Mouse (Mus musculus): ENCODE measurements around the gene Lsmem1. TPM values are rescaled to one million over a fixed set of nuclear protein-coding genes. Genes with fewer than 3 reads are reported as not detected.

Gene Lsmem1
- polyA plus RNA-seq (2012; ENCODE audit: insufficient read depth, insufficient read length, missing spikeins), result 1.0 TPM in 1 of 2 replicates, not detected in the other

DNA sequence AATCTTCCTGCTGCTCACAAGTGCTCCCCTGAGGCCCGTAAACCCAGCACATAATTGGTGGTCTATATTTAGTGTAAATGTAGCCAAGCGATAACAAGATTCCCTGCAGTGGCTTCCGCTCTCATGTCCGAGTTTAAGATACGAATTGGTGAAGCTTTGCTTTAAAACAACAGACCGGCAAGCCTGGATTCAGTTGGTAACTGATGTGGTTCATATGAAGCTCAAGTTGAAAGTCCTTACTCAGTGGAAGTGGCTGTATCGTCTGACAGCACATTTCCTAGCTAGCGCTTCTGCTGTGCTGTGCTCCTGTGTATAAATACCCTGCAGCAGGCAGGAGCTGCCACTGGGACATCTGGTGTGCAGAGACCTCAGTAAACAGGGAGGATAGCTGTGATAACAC, at the start of gene Lsmem1:
Gene Lsmem1, minus strand, starts transcription at position 189 of the 400 bp plus-strand sequence.
- Histone ChIP-seq H3K4me3 (ENCODE audit: insufficient read depth, low read depth, low read length) (0 out of 2 replicates have a peak within 1 kb of the TSS, but pooled peaks have one; percentile 3), H3K27ac (replicated peaks; ENCODE audit: low read depth, low read length) (0 out of 2 replicates have a peak within 1 kb of the TSS, but pooled peaks have one; percentile 8), H3K4me1 (ENCODE audit: control insufficient read depth, insufficient read depth, insufficient read length, low read length) (no peaks in the 10 kb centered on the region)

DNA sequence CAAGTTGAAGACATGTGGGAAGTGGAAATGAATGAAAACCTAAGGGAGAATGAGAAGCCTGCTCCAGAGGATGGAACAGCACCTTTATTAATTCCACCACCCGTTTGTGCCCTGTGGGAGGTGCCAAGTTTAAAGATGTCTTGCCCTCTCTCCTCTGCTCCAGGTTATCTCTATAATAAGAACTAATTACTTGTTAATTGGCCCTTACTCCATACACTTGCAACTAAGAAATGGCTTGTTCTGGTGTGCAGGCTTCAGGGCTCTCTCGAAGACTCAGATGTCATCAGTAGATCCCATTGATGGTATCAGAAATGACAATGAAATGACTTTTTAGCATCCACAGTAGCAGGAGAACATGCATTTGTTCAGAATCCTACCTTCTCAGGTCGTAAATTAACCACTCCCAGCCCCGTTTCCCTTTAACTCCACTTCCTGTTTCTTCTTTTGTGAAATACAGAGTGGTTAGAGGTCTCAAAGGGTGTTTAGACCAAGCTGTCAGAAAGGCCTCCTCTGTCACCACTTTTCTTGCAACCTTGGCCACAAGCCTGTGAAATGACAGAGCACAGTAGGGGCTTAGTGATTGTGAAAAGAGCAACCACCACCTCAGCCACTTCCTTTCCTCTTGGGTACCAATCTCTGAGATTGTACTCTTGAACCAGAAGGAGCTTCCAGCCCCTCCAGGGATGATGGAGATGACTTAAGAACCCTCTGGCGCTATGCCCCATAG, 49.3 kb upstream of the Lsmem1 start, which contains the start of gene Ifrd1:
Gene Ifrd1, minus strand, starts transcription at position 51 of the 727 bp plus-strand sequence.
- Histone ChIP-seq H3K27ac (replicated peaks; ENCODE audit: low read depth, low read length) (no peak within 1 kb of the TSS; the same call in 1 of the 2 replicates), H3K4me3 (ENCODE audit: insufficient read depth, low read depth, low read length) (no peak within 1 kb of the TSS)

DNA sequence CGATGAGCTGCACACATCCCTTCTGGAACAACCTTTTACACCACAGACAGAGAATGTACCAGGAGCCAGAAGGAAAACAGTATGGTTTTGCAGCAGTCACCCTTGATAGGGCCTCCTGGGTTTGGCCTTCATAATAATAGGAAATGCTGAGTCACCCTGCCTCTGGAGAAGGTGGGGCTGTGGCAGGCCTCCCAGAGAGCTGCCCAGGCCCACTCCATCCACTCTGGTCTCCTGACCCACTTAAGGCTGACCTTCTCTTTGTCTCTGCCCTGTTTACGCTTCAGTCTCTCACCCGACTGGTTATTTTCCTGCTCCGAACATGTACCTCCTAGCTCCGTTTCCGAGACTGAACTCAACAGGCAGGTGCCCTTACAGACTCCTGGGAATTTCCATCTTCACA, 48.7 kb upstream of the Lsmem1 start:
- Histone ChIP-seq H3K27ac (replicated peaks; ENCODE audit: low read depth, low read length) (no peak overlapping the region; the same call in 1 of the 2 replicates), H3K4me3 (ENCODE audit: insufficient read depth, low read depth, low read length) (no peak overlapping the region), H3K4me1 (ENCODE audit: control insufficient read depth, insufficient read depth, insufficient read length, low read length) (peaks cover 5% of the 10 kb centered on the region)

More for the DNA sequence above, 49.3 kb upstream of the Lsmem1 start, which contains the start of gene Ifrd1:
- H3K4me1 ChIP-seq (ENCODE audit: control insufficient read depth, insufficient read depth, insufficient read length, low read length), result peaks cover 5% of the 10 kb centered on the region

DNA sequence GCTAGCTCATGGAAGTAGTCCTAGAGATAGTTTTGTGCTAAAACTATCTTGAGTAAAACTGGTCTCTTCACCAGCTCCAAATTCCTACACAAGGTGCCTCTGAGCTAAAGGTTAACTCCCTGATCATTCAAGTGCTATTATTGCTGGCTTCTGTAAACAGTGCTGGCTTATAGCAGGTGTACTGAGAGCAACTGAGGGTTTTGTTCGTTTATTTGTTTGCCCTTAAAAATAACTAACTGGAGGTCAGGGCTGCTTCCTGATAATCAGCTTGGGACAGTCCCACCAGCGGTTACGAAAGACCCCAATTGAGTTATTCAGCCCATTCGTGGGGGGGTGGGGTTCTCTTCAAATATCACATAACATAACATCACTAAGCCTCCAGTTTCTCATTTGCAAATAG, 48.1 kb upstream of the Lsmem1 start:
- Histone ChIP-seq H3K27ac (replicated peaks; ENCODE audit: low read depth, low read length) (no peak overlapping the region), H3K4me1 (ENCODE audit: control insufficient read depth, insufficient read depth, insufficient read length, low read length) (peaks cover 5% of the 10 kb centered on the region), H3K4me3 (ENCODE audit: insufficient read depth, low read depth, low read length) (no peak overlapping the region)

DNA sequence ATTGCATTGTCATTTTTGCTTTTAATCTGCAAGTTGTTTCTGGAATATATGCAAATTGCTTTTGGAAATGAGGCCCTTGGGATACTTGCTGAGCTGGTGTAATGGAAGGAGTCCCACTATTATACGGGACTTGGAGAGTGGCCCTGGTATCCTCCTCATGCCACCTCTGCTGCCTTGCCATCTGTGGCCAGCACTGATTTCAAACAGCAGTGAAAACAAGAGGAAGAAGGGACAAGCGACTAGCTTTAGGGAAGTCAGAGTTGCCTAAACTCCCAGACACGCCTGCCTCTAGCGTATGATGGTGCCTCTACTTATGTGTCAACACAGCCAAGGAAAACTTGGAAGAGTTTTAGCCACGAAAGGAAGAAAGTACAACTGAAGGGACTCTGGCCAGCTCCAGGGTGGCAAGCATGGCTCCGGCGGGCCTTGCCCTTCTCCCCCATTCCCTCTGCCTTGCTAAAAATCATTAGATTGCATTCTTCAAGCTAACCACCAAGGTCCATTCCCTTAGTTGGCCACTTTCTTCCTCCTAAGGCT, 46.2 kb upstream of the Lsmem1 start:
- no peak overlapping the region for H3K4me3 ChIP-seq (ENCODE audit: insufficient read depth, low read depth, low read length)
- H3K27ac ChIP-seq (replicated peaks; ENCODE audit: low read depth, low read length), result peak overlapping the region; percentile 14; the same call in 1 of the 2 replicates
- peaks cover 5% of the 10 kb centered on the region for H3K4me1 ChIP-seq (ENCODE audit: control insufficient read depth, insufficient read depth, insufficient read length, low read length)

DNA sequence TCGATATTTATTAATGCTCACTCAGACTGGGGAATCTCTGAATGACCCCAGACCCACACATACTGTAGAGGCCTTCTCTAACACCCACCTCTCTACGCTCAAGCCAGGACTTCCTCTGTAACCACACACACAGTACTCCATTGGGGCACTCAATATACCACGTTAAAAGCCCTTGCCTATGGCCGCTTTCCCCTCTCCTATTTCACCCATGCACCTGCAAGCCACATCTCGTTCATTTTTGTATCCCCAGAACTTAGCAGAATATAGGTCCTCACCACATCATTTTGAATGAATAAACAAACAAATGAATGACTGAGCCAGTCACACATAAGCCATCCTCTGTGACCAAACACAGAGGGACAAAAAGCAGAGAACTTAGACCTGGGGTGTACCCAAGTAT, 45.6 kb upstream of the Lsmem1 start:
- peaks cover 5% of the 10 kb centered on the region for H3K4me1 ChIP-seq (ENCODE audit: control insufficient read depth, insufficient read depth, insufficient read length, low read length)
- no peak overlapping the region for H3K4me3 ChIP-seq (ENCODE audit: insufficient read depth, low read depth, low read length)
- H3K27ac ChIP-seq (replicated peaks; ENCODE audit: low read depth, low read length), result no peak overlapping the region

DNA sequence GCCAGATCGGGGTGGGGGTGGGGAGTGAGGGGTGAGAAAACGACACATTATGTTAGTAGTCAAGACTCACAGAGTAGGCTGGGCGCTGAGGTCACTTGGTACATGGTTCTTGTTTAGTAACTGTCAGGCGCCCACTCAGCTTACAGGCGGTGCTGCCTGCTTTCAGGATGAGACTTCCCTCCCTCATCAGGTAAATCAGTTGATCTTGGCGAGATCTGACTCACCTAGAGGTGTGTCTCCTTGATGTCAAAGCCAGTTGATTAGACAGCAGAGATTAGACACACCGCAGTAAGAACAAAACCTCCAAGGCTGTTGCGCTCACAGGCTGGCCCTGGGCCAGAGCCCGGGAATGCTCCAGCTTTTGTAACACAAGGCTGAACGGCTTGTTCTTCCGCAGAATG, 44.5 kb upstream of the Lsmem1 start:
- no peak overlapping the region for H3K4me3 ChIP-seq (ENCODE audit: insufficient read depth, low read depth, low read length)

DNA sequence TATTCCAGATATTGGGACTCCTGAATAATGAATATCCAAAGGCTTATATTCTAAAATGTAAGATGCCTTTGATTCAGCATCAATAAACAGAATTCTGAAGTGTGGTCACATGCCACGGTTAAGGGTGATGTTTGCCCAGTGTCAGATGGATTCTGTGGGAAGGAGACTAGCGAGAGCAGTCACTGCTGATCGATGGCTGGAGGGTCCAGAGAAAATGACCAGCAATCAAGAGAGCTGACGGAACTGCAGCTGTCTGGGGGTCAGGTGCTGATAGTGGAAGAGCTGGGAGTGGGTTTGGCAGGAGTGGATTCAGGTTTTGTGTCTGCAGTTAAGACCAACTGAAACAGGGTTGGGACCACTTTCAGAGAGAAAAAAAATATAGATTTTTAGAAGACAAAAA, 44.0 kb upstream of the Lsmem1 start:
- H3K27ac ChIP-seq (replicated peaks; ENCODE audit: low read depth, low read length), result no peak overlapping the region
- no peak overlapping the region for H3K4me3 ChIP-seq (ENCODE audit: insufficient read depth, low read depth, low read length)
- H3K4me1 ChIP-seq (ENCODE audit: control insufficient read depth, insufficient read depth, insufficient read length, low read length), result peaks cover 5% of the 10 kb centered on the region

More for the DNA sequence above, 44.5 kb upstream of the Lsmem1 start:
- Histone ChIP-seq H3K27ac (replicated peaks; ENCODE audit: low read depth, low read length) (no peak overlapping the region), H3K4me1 (ENCODE audit: control insufficient read depth, insufficient read depth, insufficient read length, low read length) (peaks cover 5% of the 10 kb centered on the region)

DNA sequence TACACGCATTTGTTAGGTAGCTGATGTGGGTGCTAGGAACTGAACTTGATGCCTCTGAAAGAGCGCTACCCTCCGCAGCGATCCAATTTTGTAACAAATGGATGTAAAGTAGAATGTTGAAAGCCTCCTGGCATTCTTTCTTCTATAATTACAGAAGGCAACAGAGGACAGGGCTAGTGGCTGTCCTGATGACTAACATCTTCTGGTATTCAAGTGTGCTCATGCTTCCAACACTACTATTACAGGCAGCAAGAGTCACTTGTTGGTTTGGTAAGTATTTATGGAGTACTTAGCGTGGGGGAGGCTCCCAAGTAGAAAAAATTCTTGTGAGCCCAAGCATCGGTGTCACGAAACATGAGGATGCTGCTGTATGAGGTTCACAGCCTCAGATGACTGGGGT, 39.9 kb upstream of the Lsmem1 start:
- H3K27ac ChIP-seq (replicated peaks; ENCODE audit: low read depth, low read length), result no peak overlapping the region
- H3K4me1 ChIP-seq (ENCODE audit: control insufficient read depth, insufficient read depth, insufficient read length, low read length), result no peaks in the 10 kb centered on the region
- no peak overlapping the region for H3K4me3 ChIP-seq (ENCODE audit: insufficient read depth, low read depth, low read length)

DNA sequence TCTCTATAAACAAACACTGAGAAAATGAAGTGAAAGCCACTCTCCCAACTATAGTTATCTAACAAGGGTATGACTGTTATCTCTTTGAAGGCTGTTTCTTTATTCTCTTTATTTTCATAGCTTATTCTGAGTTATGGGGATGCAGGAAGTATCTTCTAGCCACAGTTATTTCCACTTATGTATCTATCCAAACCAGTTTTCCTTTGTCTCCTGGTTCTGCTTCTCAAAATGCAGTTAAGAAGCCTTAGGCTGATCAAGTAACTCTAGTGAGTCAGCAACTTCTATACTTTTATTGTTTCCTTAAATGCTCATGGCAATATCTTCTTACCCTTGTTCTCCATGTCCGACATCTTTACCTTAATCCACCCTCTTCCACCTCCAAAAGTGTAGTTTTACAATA, 32.9 kb upstream of the Lsmem1 start:
- Histone ChIP-seq H3K4me3 (ENCODE audit: insufficient read depth, low read depth, low read length) (no peak overlapping the region), H3K27ac (replicated peaks; ENCODE audit: low read depth, low read length) (no peak overlapping the region)

DNA sequence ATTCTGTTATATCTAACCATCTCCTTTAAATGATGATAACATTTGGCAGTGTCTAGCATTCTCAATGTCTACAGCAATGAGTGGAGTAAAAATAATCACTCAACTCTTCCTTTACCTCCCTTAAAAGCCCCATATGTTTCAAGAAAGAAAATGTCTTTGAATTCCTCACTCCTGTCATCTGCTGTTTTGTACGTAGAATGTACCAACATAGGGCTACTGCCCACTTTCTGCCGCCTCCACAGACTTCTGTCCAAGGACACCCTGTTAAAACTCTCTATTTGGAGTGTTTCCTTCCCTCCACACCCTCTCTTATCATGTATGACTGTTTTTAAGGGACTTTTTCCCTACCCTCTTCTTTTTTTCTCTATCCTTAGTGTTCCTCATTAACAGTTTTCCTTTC, 32.3 kb upstream of the Lsmem1 start:
- no peak overlapping the region for H3K27ac ChIP-seq (replicated peaks; ENCODE audit: low read depth, low read length)
- H3K4me1 ChIP-seq (ENCODE audit: control insufficient read depth, insufficient read depth, insufficient read length, low read length), result no peaks in the 10 kb centered on the region
- no peak overlapping the region for H3K4me3 ChIP-seq (ENCODE audit: insufficient read depth, low read depth, low read length)

More for the DNA sequence above, 32.9 kb upstream of the Lsmem1 start:
- H3K4me1 ChIP-seq (ENCODE audit: control insufficient read depth, insufficient read depth, insufficient read length, low read length), result no peaks in the 10 kb centered on the region

DNA sequence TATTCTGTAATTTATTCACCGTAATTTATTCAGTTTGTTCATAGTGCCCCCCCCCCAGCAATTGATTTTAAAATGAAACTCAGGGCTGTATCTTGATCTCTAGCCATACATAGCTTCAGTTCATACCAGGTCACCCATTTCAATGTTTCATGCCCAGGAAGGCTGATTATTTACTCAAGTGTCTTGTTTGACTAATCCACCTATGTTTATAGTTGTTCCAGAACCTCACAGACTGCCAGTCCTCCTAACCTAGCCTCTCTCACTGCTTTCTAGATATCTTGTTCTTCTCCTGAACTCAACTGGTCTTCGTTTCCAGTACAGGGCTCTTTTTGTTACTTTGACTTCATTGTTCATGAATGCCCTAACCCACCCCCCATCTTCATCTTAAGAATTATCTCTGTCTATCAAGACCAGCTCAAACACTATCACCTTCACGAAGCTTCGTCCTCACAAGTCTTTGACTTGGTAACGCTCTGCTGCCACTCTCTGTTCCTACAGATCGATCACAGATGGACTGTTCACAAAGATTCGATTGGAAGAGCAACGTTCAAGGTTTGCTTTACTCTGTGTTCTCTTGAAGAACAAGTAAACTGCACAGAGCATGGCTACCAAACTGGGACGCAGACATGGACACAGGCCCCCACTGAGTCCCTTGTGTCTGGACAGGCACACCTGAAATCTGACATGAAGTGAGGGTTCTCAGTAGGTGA, 25.0 kb upstream of the Lsmem1 start:
- H3K4me1 ChIP-seq (ENCODE audit: control insufficient read depth, insufficient read depth, insufficient read length, low read length), result peaks cover 2% of the 10 kb centered on the region; the same call in 1 of the 2 replicates
- H3K27ac ChIP-seq (replicated peaks; ENCODE audit: low read depth, low read length), result no peak overlapping the region
- H3K4me3 ChIP-seq (ENCODE audit: insufficient read depth, low read depth, low read length), result no peak overlapping the region

DNA sequence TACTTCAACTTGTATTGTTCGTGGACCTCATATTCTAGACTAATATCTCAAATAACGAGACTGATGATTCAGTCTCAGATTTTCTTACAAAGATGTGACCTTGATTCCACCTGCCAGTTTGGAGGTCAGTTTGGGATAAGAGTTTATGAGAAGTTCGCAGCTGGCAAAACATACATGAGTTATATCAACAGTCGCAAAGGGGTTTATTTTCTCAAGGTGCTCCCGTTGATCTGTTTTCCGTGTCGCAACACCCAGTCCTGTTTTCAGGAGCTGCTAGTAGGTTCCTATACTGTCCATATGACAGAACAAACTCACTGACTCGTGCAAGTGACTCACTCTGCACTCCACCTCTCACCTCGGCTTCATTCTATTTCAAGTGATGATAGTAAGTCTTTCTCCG, 24.4 kb upstream of the Lsmem1 start:
- Histone ChIP-seq H3K27ac (replicated peaks; ENCODE audit: low read depth, low read length) (peak overlapping the region; percentile 90), H3K4me1 (ENCODE audit: control insufficient read depth, insufficient read depth, insufficient read length, low read length) (peaks cover 2% of the 10 kb centered on the region; the same call in 1 of the 2 replicates), H3K4me3 (ENCODE audit: insufficient read depth, low read depth, low read length) (peak overlapping the region; percentile 61)

DNA sequence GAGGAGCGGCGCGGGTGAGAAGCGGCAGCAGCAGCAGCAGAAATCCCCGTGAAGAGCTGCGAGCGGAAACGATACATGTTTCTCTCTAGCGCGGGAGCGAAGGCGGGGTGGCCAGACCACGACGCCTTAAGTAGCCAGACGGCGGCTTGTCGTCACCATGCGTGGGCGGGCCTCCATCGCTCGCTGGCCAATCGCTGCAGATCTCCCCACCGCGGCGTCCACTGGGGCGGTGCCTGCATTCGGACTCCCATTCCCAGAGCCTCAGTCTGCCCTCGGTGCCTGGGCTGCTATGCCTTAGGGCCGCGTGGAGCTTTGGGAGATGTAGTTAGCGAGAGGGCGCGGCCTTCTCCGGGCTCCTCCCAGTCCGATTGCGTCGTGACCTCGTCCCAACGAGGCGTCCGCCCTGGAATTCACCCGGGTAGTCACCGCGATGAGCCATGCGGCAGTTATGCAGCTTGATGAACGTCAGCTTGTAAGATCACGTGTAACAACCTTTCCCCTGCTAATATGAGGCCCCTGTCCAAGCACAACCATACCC, 23.9 kb upstream of the Lsmem1 start:
- H3K4me3 ChIP-seq (ENCODE audit: insufficient read depth, low read depth, low read length), result peak overlapping the region; percentile 78
- peaks cover 2% of the 10 kb centered on the region for H3K4me1 ChIP-seq (ENCODE audit: control insufficient read depth, insufficient read depth, insufficient read length, low read length)
- H3K27ac ChIP-seq (replicated peaks; ENCODE audit: low read depth, low read length), result peak overlapping the region; percentile 91

Measured in brown adipose tissue, adult 24 weeks (tissue).